Mouse (Mus musculus): ENCODE data around the gene Resp18.
"Not testable (repeated sequence)": the region's sequence is repeated elsewhere in the genome, so short reads cannot be mapped to it uniquely, and the experiment has no call there.

The Resp18 gene

DNA sequence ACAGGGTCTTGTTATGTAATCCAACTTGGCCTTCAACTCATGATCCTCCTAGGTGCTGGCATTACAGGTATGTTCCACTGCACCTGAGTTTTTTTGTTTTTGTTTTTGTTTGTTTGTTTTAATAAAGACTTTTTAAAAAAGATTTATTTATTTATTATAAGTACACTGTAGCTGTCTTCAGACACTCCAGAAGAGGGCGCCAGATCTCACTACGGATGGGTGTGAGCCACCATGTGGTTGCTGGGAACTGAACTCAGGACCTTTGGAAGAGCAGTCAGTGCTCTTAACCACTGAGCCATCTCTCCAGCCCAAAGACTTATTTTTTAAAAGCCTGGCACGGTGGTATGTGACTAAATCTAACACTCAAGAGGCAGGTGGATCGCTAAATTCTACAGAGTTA, 45.7 kb downstream of the Resp18 start:
- DNase-seq, result not testable (repeated sequence)

DNA sequence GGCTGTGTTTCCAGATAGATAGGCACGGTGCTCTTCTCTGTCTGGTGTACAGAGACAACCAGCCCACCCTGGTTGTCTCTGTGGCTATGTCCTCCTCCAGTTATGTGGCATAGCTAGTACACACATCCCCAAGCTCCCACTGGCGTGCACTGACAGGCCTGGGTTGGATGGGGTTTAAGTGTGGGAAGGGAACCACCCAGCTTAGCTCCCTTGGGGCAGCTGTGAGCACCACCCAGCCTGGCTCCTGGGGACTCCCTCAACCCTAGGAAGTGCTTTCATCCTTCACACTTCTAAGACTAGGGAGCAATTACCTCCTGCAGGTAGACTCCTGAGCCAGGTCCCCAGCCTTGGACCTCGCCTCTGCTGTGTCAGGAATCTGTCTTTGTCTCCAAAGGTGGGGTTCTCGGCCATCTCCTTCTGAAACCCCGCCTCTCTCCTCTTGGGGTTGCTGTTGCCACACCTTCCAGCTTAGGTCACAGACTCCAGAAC, 46.5 kb downstream of the Resp18 start, which contains the start of gene A630095N17Rik:
Gene A630095N17Rik, minus strand, starts transcription at position 439 of the 489 bp plus-strand sequence.
- DNase-seq, result no peak

DNA sequence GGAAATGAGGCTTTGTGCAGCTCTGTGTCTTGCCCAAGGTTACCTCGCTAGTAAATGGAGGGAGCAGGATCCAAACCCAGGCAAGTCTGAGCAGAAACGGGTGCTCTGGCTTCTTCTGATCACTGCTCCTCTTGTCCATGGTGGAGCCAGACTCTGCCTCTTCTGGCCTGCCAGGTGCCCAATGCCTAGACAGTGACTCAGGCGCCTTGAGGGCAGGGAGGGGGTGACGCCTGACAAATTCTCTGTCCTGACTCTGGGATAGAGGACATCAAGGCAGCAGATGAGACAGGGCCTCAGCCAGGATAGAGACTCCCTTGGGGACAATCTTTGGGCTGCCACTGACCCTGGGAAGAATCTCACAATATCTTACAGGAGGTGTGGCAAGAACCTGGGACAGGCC, 47.0 kb downstream of the Resp18 start:
- DNase-seq, result no peak

- no peak for DNase-seq
Measured at GRCm38 (mm10) chr1:75230335-75230994, 47.8 kb downstream of the Resp18 start.

- no peak for DNase-seq
Measured at GRCm38 (mm10) chr1:75229158-75229557, 49.1 kb downstream of the Resp18 start.

DNA sequence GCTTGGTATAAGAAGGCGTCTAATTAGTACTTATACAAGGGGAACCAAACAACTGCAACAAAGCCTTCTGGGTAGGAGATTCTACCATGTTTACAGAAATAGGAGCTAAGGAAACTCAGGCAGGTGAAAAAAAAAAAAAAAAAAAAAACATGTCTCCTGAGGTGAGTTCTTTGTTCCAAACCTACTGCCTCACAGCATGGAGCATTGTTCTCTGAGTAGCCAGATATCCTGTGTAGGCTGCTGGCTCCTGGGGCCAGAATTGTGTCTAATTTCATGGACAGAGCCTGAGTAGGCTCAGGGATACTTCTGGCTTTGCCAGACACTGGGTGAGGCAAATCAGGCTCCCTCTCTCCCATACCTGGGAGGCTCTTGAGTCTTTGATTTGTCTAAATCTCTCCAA, 50.6 kb downstream of the Resp18 start:
- no peak for DNase-seq

DNA sequence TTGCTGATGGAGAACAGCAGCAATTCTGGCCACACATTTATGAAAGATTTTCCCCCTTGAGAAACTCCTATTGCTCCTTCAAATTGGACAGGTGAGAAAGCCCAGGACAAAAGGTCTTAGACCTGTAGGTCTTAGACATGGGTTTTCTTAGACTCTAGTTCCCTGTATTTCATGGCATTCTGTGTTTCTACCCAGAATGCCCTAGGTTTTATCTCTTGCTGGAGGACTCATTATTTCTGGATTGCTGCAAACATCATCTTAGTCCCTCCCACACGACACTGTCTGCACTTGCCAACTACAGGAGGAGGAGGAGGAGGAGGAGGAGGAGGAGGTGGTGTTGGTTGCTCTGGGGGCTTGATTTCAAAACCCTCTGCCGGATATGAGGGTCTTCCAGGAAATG, 52.1 kb downstream of the Resp18 start:
- no peak for DNase-seq

DNA sequence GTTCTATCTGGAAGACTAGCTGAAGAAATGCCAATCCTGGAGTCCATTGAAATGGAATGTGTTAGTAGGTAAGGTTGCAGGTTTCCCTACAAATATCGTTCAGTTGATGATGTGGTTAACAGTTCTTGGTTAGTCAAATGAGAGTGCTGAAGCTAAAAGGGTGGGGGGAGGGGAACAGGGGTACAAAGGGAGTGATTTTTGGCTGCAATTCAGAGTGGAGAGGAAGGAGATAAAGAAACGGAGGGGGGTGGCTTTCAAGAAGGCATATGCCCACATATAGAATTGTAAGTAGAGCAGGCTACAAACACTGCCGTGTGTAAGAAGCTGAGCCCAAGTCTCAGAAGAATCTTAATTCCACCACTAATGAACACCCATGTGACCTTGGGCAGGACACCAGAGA, 52.7 kb downstream of the Resp18 start:
- DNase-seq, result no peak

- DNase-seq, result no peak
Measured at GRCm38 (mm10) chr1:75223532-75223931, 54.7 kb downstream of the Resp18 start.

GRCm38 (mm10) chr1:75222926-75223325, 55.3 kb downstream of the Resp18 start:
- DNase-seq, result no peak
